Mouse (Mus musculus) limb, embryonic 13.5 days (tissue): ENCODE measurements around the gene Chd4. TPM values are rescaled to one million over a fixed set of nuclear protein-coding genes. Genes with fewer than 3 reads are reported as not detected.

Experiments used
- ATAC-seq: fragments of 200-750 bp; cut with Nextera tagmentation; 2 replicates; pipeline ENCODE4 v1.8.0; 2017; ENCODE audit warnings: low read depth, moderate number of reproducible peaks, moderate TSS enrichment; ENCODE audit not compliant: low FRiP score
- H3K27ac ChIP-seq: fragments of 300-500 bp; sonication (generic); 2 replicates; pipeline ENCODE4 v1.5.1; 2015; ENCODE audit warnings: inconsistent platforms, mild to moderate bottlenecking, moderate library complexity
- H3K27me3 ChIP-seq: fragments of 300-500 bp; sonication (generic); 2 replicates; pipeline ENCODE4 v1.6.1; 2015; ENCODE audit warnings: mild to moderate bottlenecking, inconsistent platforms
- H3K36me3 ChIP-seq: fragments of 300-500 bp; sonication (generic); 2 replicates; pipeline ENCODE4 v1.6.1; 2015; ENCODE audit warnings: inconsistent platforms, mild to moderate bottlenecking, moderate library complexity
- H3K4me1 ChIP-seq: fragments of 300-500 bp; sonication (generic); 2 replicates; pipeline ENCODE4 v1.6.1; 2015; ENCODE audit warnings: inconsistent platforms
- H3K4me2 ChIP-seq: fragments of 300-500 bp; sonication (generic); replicated peaks from 2 replicates; pipeline ENCODE4 v1.6.1; 2015; ENCODE audit warnings: inconsistent platforms, mild to moderate bottlenecking, moderate library complexity
- H3K4me3 ChIP-seq: fragments of 300-500 bp; sonication (generic); 2 replicates; pipeline ENCODE4 v1.5.1; 2015; ENCODE audit warnings: moderate library complexity, mild to moderate bottlenecking, inconsistent platforms
- H3K9ac ChIP-seq: fragments of 300-500 bp; sonication (generic); 2 replicates; pipeline ENCODE4 v1.6.1; 2015; ENCODE audit warnings: mild to moderate bottlenecking, inconsistent platforms
- H3K9me3 ChIP-seq: fragments of 300-500 bp; sonication (generic); 2 replicates; pipeline ENCODE4 v1.6.1; 2016; ENCODE audit warnings: inconsistent platforms
- WGBS: fragments of 180-500 bp; shearing (Covaris S2); methylation state at CpG from one replicate; pipeline ENCODE4 v1.1.7; 2015; 5-methylcytosine and 5-hydroxymethylcytosine counted together
- polyA plus RNA-seq: library from polyadenylated mRNA; unstranded; fragments of >200 nt; fragmentation: Nextera tagmentation; extraction: Ambion mirVana; gene quantifications from 2 replicates; pipeline ENCODE4 v1.2.1, GENCODE M21; 2015

Chd4 gene
- polyA plus RNA-seq, 1 experiment from 2014 or later = 86.8 TPM

GRCm38 (mm10) chr6:125146148-125146547, 50.4 kb downstream of the Chd4 start:
- Histone ChIP-seq H3K9me3 (no peaks in the 10 kb centered on the region), H3K36me3 (peaks cover 42% of the 10 kb centered on the region), H3K4me1 (peaks cover 50% of the 10 kb centered on the region), H3K4me3 (peak overlapping the region; percentile 82), H3K27ac (peak overlapping the region; percentile 94; the same call in 1 of the 2 replicates), H3K27me3 (no peaks in the 10 kb centered on the region), H3K9ac (peak overlapping the region; percentile 96), H3K4me2 (peak overlapping the region; percentile 96)
- WGBS = 47% methylated on average over 7 of the region's 7 CpGs
- no peak for ATAC-seq

- Histone ChIP-seq H3K4me2 (peak overlapping the region; percentile 96), H3K27ac (peak overlapping the region; percentile 94; the same call in 1 of the 2 replicates), H3K4me1 (peaks cover 50% of the 10 kb centered on the region), H3K9me3 (no peaks in the 10 kb centered on the region), H3K36me3 (peaks cover 41% of the 10 kb centered on the region), H3K4me3 (peak overlapping the region; percentile 82), H3K27me3 (no peaks in the 10 kb centered on the region), H3K9ac (peak overlapping the region; percentile 96)
- 88% methylated on average over 4 of the region's 4 CpGs for WGBS
- ATAC-seq = no peak
Observed at GRCm38 (mm10) chr6:125146797-125147196, 51.0 kb downstream of the Chd4 start.

DNA sequence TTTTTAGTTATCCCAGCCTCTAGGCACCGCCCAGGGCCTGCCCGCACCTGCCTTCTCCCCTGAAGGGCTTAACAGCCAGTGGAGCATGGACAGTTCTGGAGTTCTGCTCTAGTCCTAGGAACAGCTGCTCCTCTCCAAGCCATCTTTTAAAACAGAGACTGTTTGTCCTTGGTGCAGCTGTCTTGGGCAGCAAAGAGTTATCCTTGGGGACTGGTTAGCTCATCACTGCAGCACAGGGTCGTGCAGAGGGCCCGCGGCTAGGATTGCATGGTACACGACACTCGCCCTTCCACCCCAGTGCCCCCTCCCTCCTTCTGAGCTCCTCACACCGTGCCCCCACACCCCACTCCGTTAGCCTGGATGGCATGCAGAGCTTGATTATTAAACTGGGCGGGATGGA, 51.5 kb downstream of the Chd4 start:
- Histone ChIP-seq H3K9ac (peak overlapping the region; percentile 96; the same call in 1 of the 2 replicates), H3K27ac (no peak overlapping the region), H3K27me3 (no peaks in the 10 kb centered on the region), H3K36me3 (peaks cover 41% of the 10 kb centered on the region), H3K4me1 (peaks cover 50% of the 10 kb centered on the region), H3K4me3 (peak overlapping the region; percentile 82; the same call in 1 of the 2 replicates), H3K4me2 (peak overlapping the region; percentile 96), H3K9me3 (no peaks in the 10 kb centered on the region)
- 55% methylated on average over 10 of the region's 10 CpGs for WGBS
- peak; percentile 45 for ATAC-seq

- peaks cover 50% of the 10 kb centered on the region for H3K4me1 ChIP-seq
- peak overlapping the region; percentile 51 for H3K9ac ChIP-seq
- WGBS = 71% methylated on average over 16 of the region's 18 CpGs
- peak overlapping the region; percentile 2; the same call in 1 of the 2 replicates for H3K4me3 ChIP-seq
- no peaks in the 10 kb centered on the region for H3K9me3 ChIP-seq
- peak overlapping the region; percentile 73 for H3K27ac ChIP-seq
- peaks cover 42% of the 10 kb centered on the region for H3K36me3 ChIP-seq
- H3K4me2 ChIP-seq = peak overlapping the region; percentile 25
- no peaks in the 10 kb centered on the region for H3K27me3 ChIP-seq
- ATAC-seq = no peak
Observed at GRCm38 (mm10) chr6:125148251-125148925, 52.6 kb downstream of the Chd4 start.

- 77% methylated on average over 16 of the region's 16 CpGs for WGBS
- Histone ChIP-seq H3K4me1 (peaks cover 50% of the 10 kb centered on the region), H3K9me3 (no peaks in the 10 kb centered on the region), H3K4me2 (peak overlapping the region; percentile 25), H3K27me3 (no peaks in the 10 kb centered on the region), H3K4me3 (0 out of 2 replicates have a peak overlapping the region, but pooled peaks have one; percentile 2), H3K9ac (peak overlapping the region; percentile 51), H3K36me3 (peaks cover 46% of the 10 kb centered on the region), H3K27ac (peak overlapping the region; percentile 73)
- no peak for ATAC-seq
Observed at GRCm38 (mm10) chr6:125148926-125149568, 53.3 kb downstream of the Chd4 start.

DNA sequence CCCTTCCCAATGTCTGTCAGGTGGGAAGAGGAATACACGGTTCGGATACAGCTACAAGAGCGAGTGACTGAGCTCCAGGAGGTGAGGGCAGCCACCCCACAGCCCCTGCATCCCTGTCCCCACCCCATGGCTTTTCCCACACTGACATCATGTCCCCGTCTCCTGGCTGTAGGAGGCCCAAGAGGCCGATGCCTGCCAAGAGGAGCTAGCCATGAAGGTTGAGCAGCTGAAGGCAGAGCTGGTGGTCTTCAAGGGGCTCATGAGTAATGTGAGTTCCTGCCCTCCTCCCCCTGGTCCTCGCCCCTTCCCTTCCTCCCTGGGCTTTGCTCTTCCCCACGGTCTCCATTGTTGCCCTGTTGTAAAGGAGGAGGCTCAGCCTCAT, 53.8 kb downstream of the Chd4 start:
- H3K4me1 ChIP-seq = peaks cover 45% of the 10 kb centered on the region
- peak overlapping the region; percentile 73; the same call in 1 of the 2 replicates for H3K27ac ChIP-seq
- no peak for ATAC-seq
- WGBS = 80% methylated on average over 7 of the region's 7 CpGs
- H3K36me3 ChIP-seq = peaks cover 42% of the 10 kb centered on the region
- H3K9me3 ChIP-seq = no peaks in the 10 kb centered on the region
- no peaks in the 10 kb centered on the region for H3K27me3 ChIP-seq
- H3K9ac ChIP-seq = peak overlapping the region; percentile 40; the same call in 1 of the 2 replicates
- H3K4me3 ChIP-seq = no peak overlapping the region
- no peak overlapping the region; the same call in 1 of the 2 replicates for H3K4me2 ChIP-seq

DNA sequence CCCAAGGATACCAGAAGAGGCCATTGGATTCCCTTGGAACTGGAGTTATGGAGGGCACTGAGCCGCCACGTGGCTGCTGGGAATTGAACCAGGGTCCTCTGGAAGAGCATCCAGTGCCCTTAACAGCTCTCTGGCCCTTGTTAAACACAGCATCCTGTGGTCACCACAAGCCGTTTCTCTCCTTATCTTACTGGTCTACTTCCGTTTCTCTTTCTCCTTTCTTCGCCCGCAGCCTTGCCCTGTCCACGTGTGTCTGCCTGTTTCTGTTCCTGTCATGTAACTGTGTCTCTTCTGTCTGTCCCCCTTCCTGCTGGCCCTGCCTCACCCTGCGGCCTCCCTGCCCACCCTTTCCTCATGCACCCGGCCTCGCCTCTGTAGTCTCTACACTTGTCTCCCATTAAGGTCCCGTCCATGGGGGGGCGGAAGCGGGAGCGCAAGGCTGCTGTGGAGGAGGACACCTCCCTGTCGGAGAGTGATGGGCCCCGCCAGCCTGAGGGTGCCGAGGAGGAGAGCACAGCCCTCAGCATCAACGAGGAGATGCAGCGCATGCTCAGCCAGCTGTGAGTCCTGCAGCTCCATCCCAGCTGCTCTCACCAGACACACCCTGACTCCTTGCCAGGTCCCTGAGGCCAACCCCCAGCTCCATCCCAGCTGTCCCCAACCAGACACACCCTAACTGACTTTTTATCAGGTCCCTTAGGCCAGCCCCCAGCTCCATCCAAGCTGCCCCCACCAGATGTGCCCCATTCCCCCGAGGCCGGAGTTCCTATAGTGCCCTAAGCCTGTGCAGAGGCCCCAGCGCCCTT, 56.6 kb downstream of the Chd4 start:
- no peaks in the 10 kb centered on the region for H3K27me3 ChIP-seq
- H3K4me2 ChIP-seq = no peak overlapping the region
- H3K9me3 ChIP-seq = no peaks in the 10 kb centered on the region
- no peak overlapping the region; the same call in 1 of the 2 replicates for H3K27ac ChIP-seq
- WGBS = 82% methylated on average over 22 of the region's 22 CpGs
- H3K9ac ChIP-seq = peak overlapping the region; percentile 8; the same call in 1 of the 2 replicates
- H3K4me3 ChIP-seq = no peak overlapping the region
- no peak for ATAC-seq
- H3K4me1 ChIP-seq = peaks cover 24% of the 10 kb centered on the region
- peaks cover 60% of the 10 kb centered on the region for H3K36me3 ChIP-seq

- Histone ChIP-seq H3K4me1 (peaks cover 18% of the 10 kb centered on the region), H3K9me3 (no peaks in the 10 kb centered on the region), H3K9ac (peak overlapping the region; percentile 8; the same call in 1 of the 2 replicates), H3K4me2 (no peak overlapping the region), H3K4me3 (no peak overlapping the region), H3K36me3 (peaks cover 66% of the 10 kb centered on the region), H3K27me3 (no peaks in the 10 kb centered on the region), H3K27ac (no peak overlapping the region; the same call in 1 of the 2 replicates)
- ATAC-seq = no peak
- 81% methylated on average over 5 of the region's 5 CpGs for WGBS
Observed at GRCm38 (mm10) chr6:125153018-125153389, 57.2 kb downstream of the Chd4 start.

- no peaks in the 10 kb centered on the region for H3K9me3 ChIP-seq
- peaks cover 11% of the 10 kb centered on the region for H3K4me1 ChIP-seq
- 87% methylated on average over 4 of the region's 4 CpGs for WGBS
- peaks cover 70% of the 10 kb centered on the region for H3K36me3 ChIP-seq
- H3K4me3 ChIP-seq = no peak overlapping the region
- no peak overlapping the region for H3K9ac ChIP-seq
- no peak overlapping the region for H3K27ac ChIP-seq
- no peaks in the 10 kb centered on the region for H3K27me3 ChIP-seq
- H3K4me2 ChIP-seq = no peak overlapping the region
- no peak for ATAC-seq
Observed at GRCm38 (mm10) chr6:125153682-125154081, 57.9 kb downstream of the Chd4 start.

DNA sequence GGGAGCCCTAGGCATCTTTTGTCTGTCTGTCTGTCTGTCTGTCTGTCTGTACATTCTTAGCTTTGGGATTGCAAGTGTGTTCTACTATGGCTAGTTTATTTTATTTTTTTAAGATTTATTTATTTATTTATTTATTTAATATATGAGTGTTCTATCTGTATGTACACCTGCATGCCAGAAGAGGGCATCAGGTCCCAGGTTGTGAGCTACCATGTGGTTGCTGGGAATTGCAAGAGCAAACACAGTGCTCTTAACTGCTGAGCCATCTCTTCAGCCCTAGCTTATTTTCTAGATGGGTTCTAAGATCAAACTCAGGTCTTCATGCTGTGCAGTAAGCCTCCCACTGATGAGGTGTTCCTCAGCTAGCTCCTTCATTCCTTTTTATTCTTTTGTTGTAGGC, 58.8 kb downstream of the Chd4 start:
- Histone ChIP-seq H3K9ac (no peak overlapping the region), H3K9me3 (no peaks in the 10 kb centered on the region), H3K36me3 (peaks cover 76% of the 10 kb centered on the region), H3K4me1 (0 out of 2 replicates have a peak, but pooled peaks cover 2% of the 10 kb centered on the region), H3K27me3 (no peaks in the 10 kb centered on the region), H3K27ac (no peak overlapping the region), H3K4me2 (no peak overlapping the region), H3K4me3 (no peak overlapping the region)
- ATAC-seq = no peak

GRCm38 (mm10) chr6:125155262-125155661, 59.5 kb downstream of the Chd4 start:
- no peak for ATAC-seq
- Histone ChIP-seq H3K4me2 (no peak overlapping the region), H3K9me3 (no peaks in the 10 kb centered on the region), H3K36me3 (peaks cover 79% of the 10 kb centered on the region), H3K4me3 (no peak overlapping the region), H3K27me3 (no peaks in the 10 kb centered on the region), H3K9ac (no peak overlapping the region), H3K27ac (no peak overlapping the region), H3K4me1 (peaks cover 7% of the 10 kb centered on the region; the same call in 1 of the 2 replicates)
- WGBS = 91% methylated on average over 8 of the region's 8 CpGs

- no peak for ATAC-seq
- Histone ChIP-seq H3K4me2 (no peak overlapping the region), H3K9ac (no peak overlapping the region), H3K36me3 (peaks cover 81% of the 10 kb centered on the region), H3K4me3 (no peak overlapping the region), H3K4me1 (peaks cover 15% of the 10 kb centered on the region), H3K27ac (no peak overlapping the region), H3K9me3 (no peaks in the 10 kb centered on the region), H3K27me3 (no peaks in the 10 kb centered on the region)
- 90% methylated on average over 3 of the region's 3 CpGs for WGBS
Observed at GRCm38 (mm10) chr6:125156491-125156890, 60.7 kb downstream of the Chd4 start.
